In the genomic region with DNA sequence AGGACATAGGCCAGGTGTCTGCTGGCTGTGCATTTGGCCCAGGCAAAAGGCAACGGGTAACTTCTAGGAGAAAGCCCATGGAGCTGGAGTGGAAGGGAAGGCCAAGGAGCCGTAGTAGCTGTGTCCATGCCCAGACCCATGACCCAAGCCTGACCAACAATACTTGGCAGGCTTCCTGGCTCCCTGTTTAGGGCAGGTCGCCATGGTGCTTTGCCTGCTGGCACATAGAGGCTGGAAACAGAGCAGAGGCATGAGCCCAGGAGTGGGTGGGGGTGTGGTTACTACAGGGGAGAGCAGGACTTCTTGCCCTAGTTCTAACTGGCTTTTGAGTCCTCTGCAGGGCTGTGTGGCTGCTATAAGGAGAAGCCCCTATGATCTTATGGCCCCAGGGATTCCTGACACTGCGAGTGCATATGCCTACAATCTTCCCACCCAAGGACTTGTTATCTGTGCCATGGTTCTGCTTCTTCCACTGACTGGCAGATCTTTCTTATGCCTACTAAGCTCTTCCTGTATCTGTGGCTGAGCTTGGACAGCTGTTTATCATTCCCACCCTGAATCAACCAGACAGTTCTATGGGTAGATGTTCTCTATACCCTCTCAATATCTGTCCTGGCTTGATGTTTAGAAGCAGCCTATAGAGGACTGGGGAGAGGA, we compare ENCODE assay signal across 9 mouse cellular contexts. TPM values are rescaled to one million over a fixed set of nuclear protein-coding genes. Genes with fewer than 3 reads are reported as not detected.
DNase-seq lines count a peak whose midpoint lies in the region; ATAC-seq lines count a peak whose summit lies in the region.
"Had no signal": no experiment of that assay in that cellular context is flagged by ENCODE, and none has a peak within 500 bp of the region (broad histone marks: within the 10 kb centered on the region; RNA-seq: fewer than 3 reads in every experiment).

No protein-coding gene starts in this region.

- peak; percentile 72 to 73 for DNase-seq in heart, adult 18-20 months
- DNase-seq in adrenal gland, postnatal 14 days: peak; percentile 67
- peak; percentile 52 for DNase-seq in gastrocnemius, postnatal 25 days
- peak; percentile 49 to 67 for DNase-seq in lung, adult 18-20 months
- DNase-seq in thymus, postnatal 10 days (ENCODE audit: low spot score in 2 of 2): no peak
- DNase-seq in thymus, postnatal 0 days (ENCODE audit: low spot score): no peak
- DNase-seq in forebrain, embryonic 11.5 days (ENCODE audit: low spot score): no peak

- no peak overlapping the region for H3K4me2 ChIP-seq in heart, embryonic 12.5 days
- no peak overlapping the region for H3K4me2 ChIP-seq in forebrain, embryonic 11.5 days (ENCODE audit: low read depth, low read length, severe bottlenecking)
- H3K4me2 ChIP-seq: heart, embryonic 15.5 days had no signal

- H3K4me3 ChIP-seq in heart, embryonic 12.5 days: no peak overlapping the region
- no peak overlapping the region for H3K4me3 ChIP-seq in forebrain, embryonic 11.5 days (ENCODE audit: low read depth, low read length)
- H3K4me3 ChIP-seq: heart, embryonic 15.5 days had no signal

- H3K36me3 ChIP-seq in heart, embryonic 12.5 days: no peaks in the 10 kb centered on the region
- H3K36me3 ChIP-seq in forebrain, embryonic 11.5 days (ENCODE audit: control insufficient read depth, insufficient read depth, low read length): no peaks in the 10 kb centered on the region
- H3K36me3 ChIP-seq: heart, embryonic 15.5 days had no signal

- WGBS in heart, embryonic 12.5 days: 75% methylated on average over 4 of the region's 4 CpGs
- WGBS in forebrain, embryonic 11.5 days: 94% methylated on average over 4 of the region's 4 CpGs

- no peak overlapping the region for H3K27ac ChIP-seq in heart, embryonic 12.5 days (ENCODE audit: poor library complexity, severe bottlenecking)
- H3K27ac ChIP-seq in forebrain, embryonic 11.5 days (ENCODE audit: low read depth, low read length): no peak overlapping the region
- H3K27ac ChIP-seq: heart, embryonic 15.5 days had no signal

- peaks cover 4% of the 10 kb centered on the region for H3K27me3 ChIP-seq in heart, embryonic 12.5 days (replicated peaks)
- H3K27me3 ChIP-seq in forebrain, embryonic 11.5 days (ENCODE audit: control insufficient read depth, insufficient read depth, low read length): peaks cover 3% of the 10 kb centered on the region

- no peak for ATAC-seq in heart, embryonic 12.5 days (ENCODE audit: insufficient number of reproducible peaks, low FRiP score)
- ATAC-seq in forebrain, embryonic 11.5 days (replicated peaks; ENCODE audit: low FRiP score): no peak

- H3K4me1 ChIP-seq in heart, embryonic 12.5 days (replicated peaks): peaks cover 34% of the 10 kb centered on the region
- no peaks in the 10 kb centered on the region for H3K4me1 ChIP-seq in forebrain, embryonic 11.5 days (replicated peaks; ENCODE audit: control insufficient read depth, insufficient read depth, low read length)

- no peaks in the 10 kb centered on the region for H3K9me3 ChIP-seq in heart, embryonic 12.5 days (replicated peaks)
- H3K9me3 ChIP-seq in forebrain, embryonic 11.5 days (ENCODE audit: control insufficient read depth, low read length): no peaks in the 10 kb centered on the region
- H3K9me3 ChIP-seq: heart, embryonic 15.5 days had no signal

- H3K9ac ChIP-seq in heart, embryonic 12.5 days: no peak overlapping the region
- H3K9ac ChIP-seq in forebrain, embryonic 11.5 days (ENCODE audit: low read length): no peak overlapping the region
- H3K9ac ChIP-seq: heart, embryonic 15.5 days had no signal

RNA-seq across cellular contexts. Expression of gene Nhsl2, which starts 40.8 kb away (rescaled TPM):
- 1 to 10 TPM; 4.2 to 5.0 TPM for total RNA-seq in heart, adult 18-20 months (2021)
- 23.6 and 25.5 TPM in 2 replicates for polyA plus RNA-seq in heart, embryonic 12.5 days (2016; fragmentation: Nextera tagmentation; extraction: Ambion mirVana)
- total RNA-seq in adrenal gland, postnatal 14 days (2021): 5.7 and 6.2 TPM in 2 replicates
- total RNA-seq in gastrocnemius, postnatal 25 days (2021): 1 to 10 TPM; 2.0 to 3.6 TPM
- 0.59 and 0.62 TPM in 2 replicates for polyA plus RNA-seq in thymus, postnatal 0 days (2015; fragmentation: Nextera tagmentation; extraction: Ambion mirVana)
- 11.6 and 12.8 TPM in 2 replicates for polyA plus RNA-seq in forebrain, embryonic 11.5 days (2014; fragmentation: Nextera tagmentation; extraction: Ambion mirVana)

Comparison
In these comparisons a context has a peak if more than half of its experiments do, and no peak if none do; other contexts are left out.
1. DNase-seq: peak in heart, adult 18-20 months (2 of 2), adrenal gland, postnatal 14 days (single experiment), gastrocnemius, postnatal 25 days (single experiment) and lung, adult 18-20 months (2 of 2); none in thymus, postnatal 10 days (0 of 2), thymus, postnatal 0 days (single experiment) and forebrain, embryonic 11.5 days (single experiment).